Mouse (Mus musculus): ENCODE data around the gene Syt8. TPM values are rescaled to one million over a fixed set of nuclear protein-coding genes. Genes with fewer than 3 reads are reported as not detected.
A peak's percentile ranks its signal among the peaks of the same experiment; 100 is the strongest.

Syt8 gene
- polyA plus RNA-seq, 1 experiment from 2014 or later = 10.4 TPM

GRCm38 (mm10) chr7:142461446-142461845, 26.8 kb downstream of the Syt8 start:
- no peaks in the 10 kb centered on the region for H3K27me3 ChIP-seq (replicated peaks; ENCODE audit: control insufficient read depth, insufficient read depth, low read length)
- 89% methylated on average over 2 of the region's 2 CpGs for WGBS
- H3K9ac ChIP-seq (ENCODE audit: low read depth, low read length) = no peak overlapping the region
- no peaks in the 10 kb centered on the region for H3K9me3 ChIP-seq (ENCODE audit: control insufficient read depth, low read length)
- H3K36me3 ChIP-seq (ENCODE audit: control insufficient read depth, insufficient read depth, low read length) = no peaks in the 10 kb centered on the region
- H3K27ac ChIP-seq (ENCODE audit: low read length) = no peak overlapping the region
- H3K4me1 ChIP-seq (ENCODE audit: control insufficient read depth, insufficient read depth, low read length) = peaks cover 16% of the 10 kb centered on the region
- H3K4me2 ChIP-seq (ENCODE audit: low read depth, low read length) = no peak overlapping the region
- no peak overlapping the region for H3K4me3 ChIP-seq (ENCODE audit: low read length)
- ATAC-seq = no peak

- Histone ChIP-seq H3K36me3 (ENCODE audit: control insufficient read depth, insufficient read depth, low read length) (no peaks in the 10 kb centered on the region), H3K9ac (ENCODE audit: low read depth, low read length) (no peak overlapping the region), H3K27ac (ENCODE audit: low read length) (no peak overlapping the region), H3K27me3 (replicated peaks; ENCODE audit: control insufficient read depth, insufficient read depth, low read length) (no peaks in the 10 kb centered on the region), H3K4me2 (ENCODE audit: low read depth, low read length) (no peak overlapping the region), H3K4me1 (ENCODE audit: control insufficient read depth, insufficient read depth, low read length) (peaks cover 9% of the 10 kb centered on the region), H3K4me3 (ENCODE audit: low read length) (no peak overlapping the region), H3K9me3 (ENCODE audit: control insufficient read depth, low read length) (no peaks in the 10 kb centered on the region)
- ATAC-seq = no peak
- whole genome bisulfite sequencing = 84% methylated on average over 6 of the region's 6 CpGs
These were observed 27.5 kb downstream of the Syt8 start for GRCm38 (mm10) chr7:142462190-142462589.

- 71% methylated on average over 4 of the region's 4 CpGs for WGBS
- no peak for ATAC-seq
- Histone ChIP-seq H3K4me2 (ENCODE audit: low read depth, low read length) (no peak overlapping the region), H3K27ac (ENCODE audit: low read length) (no peak overlapping the region), H3K4me1 (ENCODE audit: control insufficient read depth, insufficient read depth, low read length) (peaks cover 7% of the 10 kb centered on the region), H3K9ac (ENCODE audit: low read depth, low read length) (no peak overlapping the region), H3K27me3 (replicated peaks; ENCODE audit: control insufficient read depth, insufficient read depth, low read length) (no peaks in the 10 kb centered on the region), H3K36me3 (ENCODE audit: control insufficient read depth, insufficient read depth, low read length) (no peaks in the 10 kb centered on the region), H3K4me3 (ENCODE audit: low read length) (no peak overlapping the region), H3K9me3 (ENCODE audit: control insufficient read depth, low read length) (no peaks in the 10 kb centered on the region)
These were observed 28.0 kb downstream of the Syt8 start for GRCm38 (mm10) chr7:142462594-142463078.

- Histone ChIP-seq H3K4me1 (ENCODE audit: control insufficient read depth, insufficient read depth, low read length) (peaks cover 9% of the 10 kb centered on the region), H3K36me3 (ENCODE audit: control insufficient read depth, insufficient read depth, low read length) (no peaks in the 10 kb centered on the region), H3K9me3 (ENCODE audit: control insufficient read depth, low read length) (no peaks in the 10 kb centered on the region), H3K27ac (ENCODE audit: low read length) (peak overlapping the region; percentile 93), H3K27me3 (replicated peaks; ENCODE audit: control insufficient read depth, insufficient read depth, low read length) (no peaks in the 10 kb centered on the region), H3K9ac (ENCODE audit: low read depth, low read length) (no peak overlapping the region), H3K4me3 (ENCODE audit: low read length) (no peak overlapping the region), H3K4me2 (ENCODE audit: low read depth, low read length) (no peak overlapping the region)
- no peak for ATAC-seq
- WGBS = 63% methylated on average over 7 of the region's 7 CpGs
These were observed 35.6 kb downstream of the Syt8 start for GRCm38 (mm10) chr7:142470171-142470691.

- ATAC-seq = peak; percentile 65; the same call in 1 of the 2 replicates
- no peaks in the 10 kb centered on the region for H3K36me3 ChIP-seq (ENCODE audit: control insufficient read depth, insufficient read depth, low read length)
- peak overlapping the region; percentile 64; the same call in 1 of the 2 replicates for H3K4me2 ChIP-seq (ENCODE audit: low read depth, low read length)
- 23% methylated on average over 4 of the region's 4 CpGs for WGBS
- H3K9me3 ChIP-seq (ENCODE audit: control insufficient read depth, low read length) = no peaks in the 10 kb centered on the region
- H3K27ac ChIP-seq (ENCODE audit: low read length) = peak overlapping the region; percentile 93
- no peaks in the 10 kb centered on the region for H3K27me3 ChIP-seq (replicated peaks; ENCODE audit: control insufficient read depth, insufficient read depth, low read length)
- peak overlapping the region; percentile 76 for H3K9ac ChIP-seq (ENCODE audit: low read depth, low read length)
- peaks cover 13% of the 10 kb centered on the region for H3K4me1 ChIP-seq (ENCODE audit: control insufficient read depth, insufficient read depth, low read length)
- peak overlapping the region; percentile 46; the same call in 1 of the 2 replicates for H3K4me3 ChIP-seq (ENCODE audit: low read length)
These were observed 36.3 kb downstream of the Syt8 start for GRCm38 (mm10) chr7:142470808-142471413.

GRCm38 (mm10) chr7:142471414-142471861, 36.8 kb downstream of the Syt8 start:
- peaks cover 13% of the 10 kb centered on the region for H3K4me1 ChIP-seq (ENCODE audit: control insufficient read depth, insufficient read depth, low read length)
- peak overlapping the region; percentile 76 for H3K9ac ChIP-seq (ENCODE audit: low read depth, low read length)

GRCm38 (mm10) chr7:142471884-142472570, 37.4 kb downstream of the Syt8 start:
- no peak; the same call in 1 of the 2 replicates for ATAC-seq
- Histone ChIP-seq H3K9ac (ENCODE audit: low read depth, low read length) (peak overlapping the region; percentile 76), H3K27ac (ENCODE audit: low read length) (peak overlapping the region; percentile 93), H3K27me3 (replicated peaks; ENCODE audit: control insufficient read depth, insufficient read depth, low read length) (no peaks in the 10 kb centered on the region), H3K36me3 (ENCODE audit: control insufficient read depth, insufficient read depth, low read length) (no peaks in the 10 kb centered on the region), H3K4me2 (ENCODE audit: low read depth, low read length) (peak overlapping the region; percentile 64), H3K4me3 (ENCODE audit: low read length) (peak overlapping the region; percentile 46), H3K9me3 (ENCODE audit: control insufficient read depth, low read length) (no peaks in the 10 kb centered on the region), H3K4me1 (ENCODE audit: control insufficient read depth, insufficient read depth, low read length) (peaks cover 13% of the 10 kb centered on the region)
- 41% methylated on average over 15 of the region's 15 CpGs for WGBS

More at GRCm38 (mm10) chr7:142471414-142471861, 36.8 kb downstream of the Syt8 start:
- H3K9me3 ChIP-seq (ENCODE audit: control insufficient read depth, low read length) = no peaks in the 10 kb centered on the region
- peak overlapping the region; percentile 93 for H3K27ac ChIP-seq (ENCODE audit: low read length)
- peak; percentile 35 for ATAC-seq
- H3K36me3 ChIP-seq (ENCODE audit: control insufficient read depth, insufficient read depth, low read length) = no peaks in the 10 kb centered on the region
- H3K4me3 ChIP-seq (ENCODE audit: low read length) = peak overlapping the region; percentile 46
- H3K27me3 ChIP-seq (replicated peaks; ENCODE audit: control insufficient read depth, insufficient read depth, low read length) = no peaks in the 10 kb centered on the region
- WGBS = 39% methylated on average over 6 of the region's 6 CpGs
- H3K4me2 ChIP-seq (ENCODE audit: low read depth, low read length) = peak overlapping the region; percentile 64

- H3K4me2 ChIP-seq (ENCODE audit: low read depth, low read length) = peak overlapping the region; percentile 64
- H3K9me3 ChIP-seq (ENCODE audit: control insufficient read depth, low read length) = no peaks in the 10 kb centered on the region
- H3K4me3 ChIP-seq (ENCODE audit: low read length) = peak overlapping the region; percentile 46
- no peaks in the 10 kb centered on the region for H3K36me3 ChIP-seq (ENCODE audit: control insufficient read depth, insufficient read depth, low read length)
- peaks cover 13% of the 10 kb centered on the region for H3K4me1 ChIP-seq (ENCODE audit: control insufficient read depth, insufficient read depth, low read length)
- H3K27ac ChIP-seq (ENCODE audit: low read length) = peak overlapping the region; percentile 93
- ATAC-seq = no peak
- H3K27me3 ChIP-seq (replicated peaks; ENCODE audit: control insufficient read depth, insufficient read depth, low read length) = no peaks in the 10 kb centered on the region
- peak overlapping the region; percentile 76 for H3K9ac ChIP-seq (ENCODE audit: low read depth, low read length)
- 87% methylated on average over 4 of the region's 4 CpGs for WGBS
These were observed 38.3 kb downstream of the Syt8 start for GRCm38 (mm10) chr7:142472936-142473335.

- H3K4me3 ChIP-seq (ENCODE audit: low read length) = peak overlapping the region; percentile 46
- H3K4me1 ChIP-seq (ENCODE audit: control insufficient read depth, insufficient read depth, low read length) = peaks cover 13% of the 10 kb centered on the region
- H3K27me3 ChIP-seq (replicated peaks; ENCODE audit: control insufficient read depth, insufficient read depth, low read length) = no peaks in the 10 kb centered on the region
- WGBS = 70% methylated on average over 2 of the region's 2 CpGs
- peak overlapping the region; percentile 76 for H3K9ac ChIP-seq (ENCODE audit: low read depth, low read length)
- peak overlapping the region; percentile 64 for H3K4me2 ChIP-seq (ENCODE audit: low read depth, low read length)
- H3K27ac ChIP-seq (ENCODE audit: low read length) = peak overlapping the region; percentile 93
- no peaks in the 10 kb centered on the region for H3K9me3 ChIP-seq (ENCODE audit: control insufficient read depth, low read length)
- H3K36me3 ChIP-seq (ENCODE audit: control insufficient read depth, insufficient read depth, low read length) = no peaks in the 10 kb centered on the region
- ATAC-seq = no peak
These were observed 38.8 kb downstream of the Syt8 start for GRCm38 (mm10) chr7:142473476-142473875.
